Mouse (Mus musculus) megakaryocyte-erythroid progenitor cell, adult 5-6 weeks (primary cell): Measurements from ENCODE around the gene Ptpa. TPM values are rescaled to one million over a fixed set of nuclear protein-coding genes. Genes with fewer than 3 reads are reported as not detected.

Source experiments
- ATAC-seq: replicated peaks from 2 replicates; pipeline ENCODE4 v1.8.0; 2016; ENCODE audit warnings: mild to moderate bottlenecking, inconsistent platforms; ENCODE audit not compliant: severe bottlenecking, poor library complexity, low FRiP score, low TSS enrichment
- total RNA-seq, 2 experiments: library from RNA; stranded (forward) in 1 of 2; stranded (reverse) in 1 of 2; fragments of 200-1000, 215-1000 nt in 1 of 2; fragments of >200 nt in 1 of 2; fragmentation: Nextera tagmentation in 1 of 2; gene quantifications; 2 replicates each; pipeline ENCODE4 v1.2.3; 2014 to 2017

Ptpa gene
- total RNA-seq, 2 experiments from 2014 or later: 93.5 to 237 TPM

DNA sequence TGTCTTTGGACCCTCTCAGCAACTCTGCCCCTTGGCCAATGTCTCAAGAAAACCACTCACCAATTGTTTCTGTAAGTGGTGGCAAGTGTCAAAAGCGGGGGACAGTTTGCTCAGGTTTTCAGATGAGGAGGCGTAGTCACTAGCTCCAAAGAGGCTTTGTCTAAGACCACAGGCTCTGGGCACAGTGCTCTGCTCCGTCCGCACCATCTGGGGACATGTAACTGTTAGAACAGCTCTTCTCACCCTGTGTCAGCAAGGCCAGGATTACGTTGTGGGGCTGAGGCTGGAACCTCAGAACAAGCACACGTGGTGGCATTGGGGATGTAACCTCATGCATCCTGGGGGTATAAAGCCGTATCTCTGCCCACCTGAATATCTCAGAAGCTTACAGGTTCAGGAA lies 59.6 kb downstream of the Ptpa start:
- ATAC-seq: no peak

DNA sequence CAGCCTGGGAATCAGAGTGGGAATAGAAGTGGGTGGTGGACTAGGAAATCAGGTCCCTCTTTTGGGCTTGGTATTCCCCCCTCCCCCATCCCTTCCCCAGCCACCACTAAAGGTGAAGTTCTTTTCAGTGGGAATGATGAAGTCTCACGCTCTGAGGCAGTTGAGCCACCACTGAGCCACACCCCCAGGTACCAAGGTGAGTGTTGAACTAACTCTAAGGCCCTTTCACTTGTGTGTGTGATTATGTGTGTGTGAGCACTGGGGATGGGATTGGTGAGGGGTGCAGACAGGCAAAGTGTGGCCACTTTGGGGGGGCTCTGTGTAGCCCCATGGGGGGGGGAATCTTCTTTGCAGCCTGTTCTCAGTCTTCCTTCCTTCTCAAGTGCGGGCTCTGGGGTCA lies 60.4 kb downstream of the Ptpa start:
- no peak for ATAC-seq

DNA sequence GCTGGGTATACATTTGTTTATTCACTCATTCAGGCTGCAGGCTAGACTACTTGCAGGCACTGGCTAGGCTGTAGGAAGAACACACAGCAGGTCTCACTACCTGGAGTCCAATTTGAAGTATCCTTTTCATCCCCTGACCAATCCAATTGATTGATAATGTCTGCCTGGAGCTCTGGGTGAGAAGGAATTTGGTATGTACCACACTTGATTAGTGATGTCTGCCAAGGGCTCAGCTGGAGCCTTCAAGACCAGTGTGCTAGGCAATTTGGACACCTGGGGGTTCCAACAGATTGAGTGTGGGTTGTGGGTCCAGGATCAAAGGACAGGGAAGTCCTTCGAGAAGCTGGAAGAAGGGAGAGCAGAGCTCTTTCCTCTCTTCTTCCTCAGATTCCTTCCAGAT lies 62.7 kb downstream of the Ptpa start:
- ATAC-seq: no peak

DNA sequence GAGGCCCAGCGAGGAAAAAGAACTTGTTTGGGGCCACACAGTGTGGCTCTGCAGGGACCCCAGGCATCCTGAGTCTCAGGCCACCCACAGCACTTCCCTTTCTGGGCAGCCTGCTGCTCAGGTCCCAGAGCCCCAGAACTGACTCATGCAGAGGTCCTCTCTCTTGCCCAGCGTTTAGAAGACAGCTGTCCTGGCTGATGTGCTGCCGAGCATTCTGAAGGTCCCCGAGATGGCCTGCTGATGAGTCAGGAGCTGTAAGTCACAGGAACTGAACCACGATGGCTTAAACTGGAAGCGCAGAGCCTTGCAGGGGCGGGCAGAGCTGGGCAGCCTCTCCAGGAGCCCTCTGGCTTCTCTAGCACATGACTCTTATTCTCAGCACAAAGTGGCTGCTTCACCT lies 71.8 kb downstream of the Ptpa start:
- ATAC-seq: no peak

DNA sequence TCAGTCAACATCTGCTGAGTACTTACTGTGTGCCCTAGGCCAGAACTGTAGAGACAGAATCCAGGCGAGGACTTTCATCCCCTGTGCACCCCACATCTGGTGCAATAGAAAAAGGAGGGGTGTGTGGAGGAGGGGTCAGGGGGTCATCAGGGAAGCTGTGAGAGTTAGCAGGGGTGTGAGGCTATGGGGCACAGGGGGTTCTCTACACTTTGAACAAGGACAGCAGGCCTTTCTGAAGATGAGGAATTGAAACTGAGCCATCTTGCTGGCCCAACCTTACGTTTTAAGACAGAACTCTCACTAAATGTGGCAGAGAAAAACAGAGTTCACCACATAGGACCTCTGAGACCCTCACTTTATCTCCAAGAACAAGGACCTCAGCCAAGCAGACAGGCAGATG lies 74.5 kb downstream of the Ptpa start:
- ATAC-seq: no peak

DNA sequence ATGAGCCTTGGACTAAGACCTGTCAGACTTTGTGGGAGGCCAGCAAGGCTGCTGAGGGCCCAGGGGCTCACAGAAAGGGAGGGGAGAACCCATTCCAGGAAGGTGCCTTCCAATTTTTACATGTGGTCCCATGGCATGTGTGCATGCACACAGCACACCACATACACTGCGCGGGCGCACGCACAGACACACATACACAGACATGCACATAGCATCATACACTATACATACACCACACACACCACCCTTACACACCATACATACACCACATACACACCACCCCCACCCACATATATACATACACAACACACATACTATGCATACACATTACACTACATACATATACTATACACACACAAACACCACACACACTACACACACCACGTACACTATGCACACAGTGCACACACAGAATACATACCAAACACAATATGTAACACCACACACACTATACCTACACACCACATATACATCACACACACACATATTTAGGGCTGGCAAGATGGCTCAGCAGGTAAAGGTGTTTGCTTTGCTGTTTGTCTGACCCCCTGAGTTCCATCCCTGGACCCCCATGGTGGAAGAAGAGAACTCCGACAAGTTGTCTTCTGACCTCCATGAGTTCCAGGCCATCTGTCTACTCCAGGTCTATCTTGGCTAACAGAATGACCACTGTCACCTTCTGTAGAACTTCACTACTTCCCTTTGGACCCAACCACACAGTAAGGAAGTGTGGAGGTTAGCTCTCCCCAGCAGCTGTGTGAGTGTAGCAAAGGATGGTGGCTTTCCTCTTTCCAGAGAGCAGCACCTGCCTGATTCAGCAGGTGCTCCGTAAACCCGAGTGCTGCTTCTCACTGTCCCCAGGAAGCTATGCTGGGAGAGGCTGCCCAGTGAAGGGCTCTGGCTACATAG lies 79.4 kb downstream of the Ptpa start:
- no peak for ATAC-seq

DNA sequence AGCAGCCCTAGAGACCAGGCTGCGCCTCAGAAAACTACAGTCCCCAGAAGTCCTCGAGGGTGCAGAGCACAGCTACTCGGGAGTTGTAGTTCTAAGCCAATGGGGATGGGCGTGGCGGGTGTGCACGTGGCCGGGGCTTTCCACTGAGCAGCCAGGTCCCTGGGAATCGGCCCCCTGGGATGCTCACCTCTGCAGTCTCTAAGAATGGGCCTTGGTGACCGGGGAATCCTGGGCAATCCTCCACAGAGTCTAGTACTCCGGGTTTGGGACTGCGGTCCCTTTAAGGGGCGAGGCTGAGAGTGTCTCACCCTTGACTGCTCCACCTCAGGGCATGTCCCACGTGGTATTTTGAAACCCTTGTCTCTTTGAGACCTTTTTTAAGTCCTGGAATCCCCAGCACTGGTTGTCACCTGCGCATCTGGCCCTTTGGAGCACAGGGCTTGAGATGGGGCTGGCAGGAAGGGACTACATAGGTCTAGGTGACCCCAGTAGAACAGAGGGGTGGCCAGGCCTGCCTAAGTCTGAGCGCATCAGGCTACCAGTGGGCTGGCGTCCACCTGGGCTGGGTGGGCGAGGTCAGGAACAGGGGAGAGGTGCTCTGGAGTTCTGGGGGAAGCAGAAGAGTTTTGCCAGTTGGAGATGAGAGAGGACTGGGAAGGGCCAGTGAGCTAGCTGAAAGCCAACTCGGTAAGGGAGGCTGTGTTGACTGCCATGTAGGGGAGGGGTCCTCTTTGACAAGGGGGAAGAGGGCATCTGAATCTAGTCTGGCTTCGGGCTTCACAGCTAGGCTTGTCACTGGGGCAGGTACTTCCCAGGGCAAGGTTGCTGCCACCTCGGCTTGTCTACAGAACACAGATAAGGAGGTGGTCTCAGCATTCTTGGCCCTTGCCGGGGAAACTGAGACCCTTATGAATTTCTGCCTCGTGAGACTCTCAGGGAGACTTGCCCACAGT lies 80.3 kb downstream of the Ptpa start:
- ATAC-seq: peak; percentile 82

Other genes starting within 250 kb of the Ptpa start
- 20.8 and 22.3 TPM in 2 replicates for gene Endog, start 244.5 kb upstream of the Ptpa start, total RNA-seq (2014; fragmentation: Nextera tagmentation)
- gene Endog, start 244.5 kb upstream of the Ptpa start, total RNA-seq (2017): 1.3 and 6.3 TPM in 2 replicates
- gene Spout1, start 237.6 kb upstream of the Ptpa start, total RNA-seq (2014; fragmentation: Nextera tagmentation): 43.4 and 53.4 TPM in 2 replicates
- gene Spout1, start 237.6 kb upstream of the Ptpa start, total RNA-seq (2017): 34.2 and 39.7 TPM in 2 replicates
- gene Kyat1, start 210.2 kb upstream of the Ptpa start, total RNA-seq (2014; fragmentation: Nextera tagmentation): 16.1 and 17.2 TPM in 2 replicates
- gene Kyat1, start 210.2 kb upstream of the Ptpa start, total RNA-seq (2017): 15.9 and 19.4 TPM in 2 replicates
- 14.4 and 14.9 TPM in 2 replicates for gene Lrrc8a, start 178.3 kb upstream of the Ptpa start, total RNA-seq (2014; fragmentation: Nextera tagmentation)
- gene Lrrc8a, start 178.3 kb upstream of the Ptpa start, total RNA-seq (2017): 8.3 and 10.7 TPM in 2 replicates
- gene Gm28035, start 175.5 kb upstream of the Ptpa start, total RNA-seq (2014; fragmentation: Nextera tagmentation): 2.2 TPM in 1 of 2 replicates, not detected in the other
- 0.09 TPM in 1 of 2 replicates, not detected in the other for gene Gm28035, start 175.5 kb upstream of the Ptpa start, total RNA-seq (2017)
- gene Phyhd1, start 149.8 kb upstream of the Ptpa start, total RNA-seq (2014; fragmentation: Nextera tagmentation): not detected in 2 replicates
- not detected in 2 replicates for gene Phyhd1, start 149.8 kb upstream of the Ptpa start, total RNA-seq (2017)
- 1.8 and 15.1 TPM in 2 replicates for gene Gm28038, start 135.0 kb upstream of the Ptpa start, total RNA-seq (2014; fragmentation: Nextera tagmentation)
- not detected in 2 replicates for gene Gm28038, start 135.0 kb upstream of the Ptpa start, total RNA-seq (2017)
- 8.7 and 10.5 TPM in 2 replicates for gene Dolk, start 129.7 kb upstream of the Ptpa start, total RNA-seq (2014; fragmentation: Nextera tagmentation)
- gene Dolk, start 129.7 kb upstream of the Ptpa start, total RNA-seq (2017): 11.1 and 11.2 TPM in 2 replicates
- gene Nup188, start 129.6 kb upstream of the Ptpa start, total RNA-seq (2014; fragmentation: Nextera tagmentation): 59.3 and 66.6 TPM in 2 replicates
- 25.8 and 29.8 TPM in 2 replicates for gene Nup188, start 129.6 kb upstream of the Ptpa start, total RNA-seq (2017)
- 47.0 and 48.4 TPM in 2 replicates for gene Sh3glb2, start 56.7 kb upstream of the Ptpa start, total RNA-seq (2014; fragmentation: Nextera tagmentation)
- 25.7 and 28.5 TPM in 2 replicates for gene Sh3glb2, start 56.7 kb upstream of the Ptpa start, total RNA-seq (2017)
- gene Miga2, start 51.8 kb upstream of the Ptpa start, total RNA-seq (2014; fragmentation: Nextera tagmentation): 17.8 and 35.0 TPM in 2 replicates
- 8.0 and 11.4 TPM in 2 replicates for gene Miga2, start 51.8 kb upstream of the Ptpa start, total RNA-seq (2017)
- gene Dolpp1, start 23.8 kb upstream of the Ptpa start, total RNA-seq (2014; fragmentation: Nextera tagmentation): 24.0 and 29.0 TPM in 2 replicates
- 16.3 and 19.7 TPM in 2 replicates for gene Dolpp1, start 23.8 kb upstream of the Ptpa start, total RNA-seq (2017)
- 24.3 and 29.2 TPM in 2 replicates for gene Crat, start 226 bp upstream of the Ptpa start, total RNA-seq (2014; fragmentation: Nextera tagmentation)
- 11.2 and 16.0 TPM in 2 replicates for gene Crat, start 226 bp upstream of the Ptpa start, total RNA-seq (2017)
- gene Ier5l, start 58.2 kb downstream of the Ptpa start, total RNA-seq (2014; fragmentation: Nextera tagmentation): not detected in 2 replicates
- 0.56 TPM in 1 of 2 replicates, not detected in the other for gene Ier5l, start 58.2 kb downstream of the Ptpa start, total RNA-seq (2017)
- 2.7 TPM in 1 of 2 replicates, not detected in the other for gene Cstad, start 179.0 kb downstream of the Ptpa start, total RNA-seq (2014; fragmentation: Nextera tagmentation)
- 1.0 TPM in 1 of 2 replicates, not detected in the other for gene Cstad, start 179.0 kb downstream of the Ptpa start, total RNA-seq (2017)